Mouse (Mus musculus) forelimb bud, embryonic 11.5 days (tissue): Measurements from ENCODE around the gene Npc1l1.

Source experiments
- DNase-seq: peaks from one replicate; pipeline ENCODE4 v3.0.0-alpha.2; 2012; ENCODE audit warnings: low read depth, low spot score

Gene Npc1l1

DNA sequence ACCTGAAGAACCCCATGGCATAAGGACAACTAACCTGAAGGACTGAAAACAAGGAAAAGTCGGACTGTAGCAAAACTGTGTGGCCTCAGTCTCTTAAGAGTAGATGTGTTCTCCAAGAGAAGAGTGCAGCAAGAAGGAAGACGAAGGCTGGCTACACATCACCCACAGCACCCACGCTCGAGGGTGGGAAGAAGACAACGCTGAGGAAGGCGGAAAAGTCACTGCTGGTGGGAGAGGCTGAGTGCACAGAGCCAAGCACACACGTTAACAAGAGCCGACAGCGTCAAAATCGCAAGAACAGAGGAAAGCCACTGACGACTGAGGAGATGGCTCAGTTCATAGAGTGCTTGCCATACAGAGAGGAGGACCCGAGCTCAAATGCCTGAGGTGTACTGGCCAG is 66.2 kb downstream of the Npc1l1 start:
- DNase-seq: no peak

DNA sequence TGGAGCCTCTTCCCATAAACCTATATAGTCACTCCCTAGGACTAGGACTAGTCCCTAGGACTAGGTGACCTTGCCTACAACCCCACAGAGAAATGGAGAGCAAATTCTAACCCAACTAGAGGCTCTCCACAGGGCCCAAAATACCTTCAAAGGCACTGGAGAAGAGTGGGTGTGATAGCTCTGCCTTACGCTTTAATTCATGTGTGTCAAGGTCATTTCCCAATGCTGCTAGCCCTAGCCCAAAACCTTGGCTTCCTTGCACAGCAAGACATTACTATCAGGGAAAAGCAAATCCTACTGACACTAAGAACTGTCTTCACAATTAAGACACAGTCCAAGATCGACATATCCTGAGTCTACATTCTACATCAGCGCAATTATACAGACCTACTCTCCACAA is 66.9 kb downstream of the Npc1l1 start:
- no peak for DNase-seq

DNA sequence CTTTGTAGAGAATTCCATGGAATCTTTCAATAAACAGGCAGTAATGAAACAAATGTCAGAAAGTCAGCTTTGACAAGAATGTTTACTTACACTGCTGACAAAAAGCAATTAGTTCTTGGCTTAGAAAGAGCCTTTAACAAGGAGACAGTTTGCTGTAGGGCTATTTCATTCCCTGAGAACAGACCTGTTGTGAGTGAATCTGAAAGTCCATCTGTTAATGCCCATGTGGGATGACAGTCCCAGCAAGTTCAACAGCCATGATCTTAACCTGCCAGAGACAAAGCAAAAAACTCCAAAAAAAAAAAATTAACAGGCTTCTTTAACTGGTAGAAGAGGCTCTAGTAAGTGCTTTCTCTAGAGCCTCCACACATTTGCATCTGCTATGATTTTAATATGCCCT is 68.4 kb downstream of the Npc1l1 start:
- no peak for DNase-seq
